Mouse (Mus musculus) limb, embryonic 15.5 days (tissue): ENCODE results near the gene Usp25. TPM values are rescaled to one million over a fixed set of nuclear protein-coding genes. Genes with fewer than 3 reads are reported as not detected.

Source experiments
- ATAC-seq: fragments of 200-750 bp; cut with Nextera tagmentation; 2 replicates; pipeline ENCODE4 v1.8.0; 2017; ENCODE audit warnings: low read depth, moderate TSS enrichment; ENCODE audit not compliant: insufficient number of reproducible peaks, low FRiP score, low TSS enrichment
- H3K27ac ChIP-seq: fragments of 300-500 bp; sonication (generic); 2 replicates; pipeline ENCODE4 v1.5.1; 2015; ENCODE audit warnings: moderate library complexity, mild to moderate bottlenecking, inconsistent platforms
- H3K27me3 ChIP-seq: fragments of 300-500 bp; sonication (generic); 2 replicates; pipeline ENCODE4 v1.6.1; 2015; ENCODE audit warnings: inconsistent platforms
- H3K36me3 ChIP-seq: fragments of 300-500 bp; sonication (generic); 2 replicates; pipeline ENCODE4 v1.6.1; 2015; ENCODE audit warnings: inconsistent platforms
- H3K4me1 ChIP-seq: fragments of 300-500 bp; sonication (generic); 2 replicates; pipeline ENCODE4 v1.6.1; 2015; ENCODE audit warnings: inconsistent platforms
- H3K4me2 ChIP-seq: fragments of 300-500 bp; sonication (generic); 2 replicates; pipeline ENCODE4 v1.6.1; 2015; ENCODE audit warnings: mild to moderate bottlenecking, inconsistent platforms
- H3K4me3 ChIP-seq: fragments of 300-500 bp; sonication (generic); 2 replicates; pipeline ENCODE4 v1.5.1; 2015; ENCODE audit warnings: mild to moderate bottlenecking, inconsistent platforms
- H3K9ac ChIP-seq: fragments of 300-500 bp; sonication (generic); 2 replicates; pipeline ENCODE4 v1.6.1; 2015; ENCODE audit warnings: inconsistent platforms
- H3K9me3 ChIP-seq: fragments of 300-500 bp; sonication (generic); 2 replicates; pipeline ENCODE4 v1.6.1; 2016; ENCODE audit warnings: inconsistent platforms
- WGBS: fragments of 180-500 bp; shearing (Covaris S2); methylation state at CpG from one replicate; pipeline ENCODE4 v1.1.7; 2015; 5-methylcytosine and 5-hydroxymethylcytosine counted together
- polyA plus RNA-seq: library from polyadenylated mRNA; unstranded; fragments of >200 nt; fragmentation: Nextera tagmentation; extraction: Ambion mirVana; gene quantifications from 2 replicates; pipeline ENCODE4 v1.2.1, GENCODE M21; 2015

Gene Usp25
- polyA plus RNA-seq, 1 experiment from 2014 or later = 21.9 TPM

DNA sequence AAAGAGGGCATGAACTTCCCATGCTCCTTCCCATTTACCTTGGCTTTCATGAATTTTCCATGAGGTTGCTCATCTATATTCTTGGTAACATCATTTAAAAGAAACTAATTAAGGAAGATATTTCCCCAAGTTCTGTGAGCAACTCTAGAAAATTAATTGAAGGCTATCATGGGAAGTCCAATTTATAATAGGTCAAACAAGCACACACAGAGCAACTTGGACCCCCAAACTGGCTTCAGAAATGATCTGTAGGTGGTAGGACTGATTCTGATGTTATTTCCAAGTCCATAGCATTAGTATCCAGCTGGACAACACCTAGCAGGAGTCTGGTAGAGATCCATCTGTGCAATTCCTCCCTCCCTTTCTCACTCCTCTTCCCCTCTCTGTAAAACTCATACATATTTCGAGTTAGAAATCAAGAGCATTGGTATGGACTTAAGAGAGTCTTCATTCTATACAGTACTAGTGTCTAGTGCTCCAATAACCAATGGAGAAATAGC lies 139.8 kb downstream of the Usp25 start:
- Histone ChIP-seq H3K4me3 (no peak overlapping the region), H3K9ac (no peak overlapping the region), H3K27ac (no peak overlapping the region), H3K36me3 (no peaks in the 10 kb centered on the region), H3K4me1 (no peaks in the 10 kb centered on the region), H3K4me2 (no peak overlapping the region), H3K9me3 (no peaks in the 10 kb centered on the region), H3K27me3 (no peaks in the 10 kb centered on the region)
- WGBS = 79% methylated on average over 1 of the region's 1 CpGs
- no peak for ATAC-seq

GRCm38 (mm10) chr16:77153815-77154214 lies 140.3 kb downstream of the Usp25 start:
- Histone ChIP-seq H3K36me3 (no peaks in the 10 kb centered on the region), H3K27ac (no peak overlapping the region), H3K27me3 (no peaks in the 10 kb centered on the region), H3K9me3 (no peaks in the 10 kb centered on the region), H3K4me3 (no peak overlapping the region), H3K9ac (no peak overlapping the region), H3K4me1 (no peaks in the 10 kb centered on the region), H3K4me2 (no peak overlapping the region)
- ATAC-seq = no peak
- 84% methylated on average over 2 of the region's 2 CpGs for WGBS

- Histone ChIP-seq H3K9ac (no peak overlapping the region), H3K4me3 (no peak overlapping the region), H3K4me1 (no peaks in the 10 kb centered on the region), H3K36me3 (no peaks in the 10 kb centered on the region), H3K27me3 (no peaks in the 10 kb centered on the region), H3K9me3 (no peaks in the 10 kb centered on the region), H3K4me2 (no peak overlapping the region), H3K27ac (no peak overlapping the region)
- no peak for ATAC-seq
- WGBS = 61% methylated on average over 1 of the region's 1 CpGs
These were observed 141.3 kb downstream of the Usp25 start for GRCm38 (mm10) chr16:77154831-77155230.
